Mouse (Mus musculus) lung, postnatal 0 days (tissue): ENCODE results near the gene Spats2.

ENCODE experiments used
- CTCF ChIP-seq: IDR thresholded peaks from 2 replicates; pipeline ENCODE4 v1.5.1; 2016; ENCODE audit warnings: antibody characterized with exemption, mild to moderate bottlenecking
- EP300 ChIP-seq: IDR thresholded peaks from 2 replicates; pipeline ENCODE4 v1.6.1; 2016; ENCODE audit warnings: antibody characterized with exemption, mild to moderate bottlenecking, control low read depth

DNA sequence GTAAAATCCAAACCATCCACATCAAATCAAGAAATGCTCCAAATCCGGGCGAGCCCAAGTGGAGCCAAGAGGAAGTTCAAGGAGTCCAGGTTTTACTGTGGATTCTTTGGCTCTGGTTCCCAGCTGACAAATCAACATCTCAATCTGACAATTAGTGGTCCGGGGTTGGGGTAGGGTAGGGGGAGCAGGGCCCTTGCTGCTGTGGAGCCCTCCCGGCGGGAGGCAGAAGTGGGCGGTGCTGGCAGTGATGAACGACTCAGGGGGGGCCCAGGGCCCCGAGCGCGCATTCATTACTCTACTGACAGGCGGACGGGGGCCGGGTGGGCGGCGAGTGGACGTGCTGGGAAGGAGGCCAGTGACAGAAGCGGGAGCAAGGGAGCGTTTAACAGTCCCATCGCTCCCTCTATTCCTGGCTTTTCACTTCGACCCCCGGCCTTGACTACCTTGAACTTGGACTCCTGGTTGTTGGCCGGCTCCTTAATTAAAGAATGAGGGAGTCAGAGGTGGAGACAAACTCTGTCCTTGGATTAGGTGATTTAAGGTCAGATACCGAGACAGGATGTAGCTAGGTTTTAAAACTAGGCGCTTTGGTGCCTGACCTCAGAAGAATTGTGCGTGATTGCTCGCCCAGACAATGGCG is 31.0 kb upstream of the Spats2 start:
- TF ChIP-seq CTCF (no peak), EP300 (no peak)
